Mouse (Mus musculus): Measurements from ENCODE around the gene Adcy3. TPM values are rescaled to one million over a fixed set of nuclear protein-coding genes. Genes with fewer than 3 reads are reported as not detected.
A peak's percentile ranks its signal among the peaks of the same experiment; 100 is the strongest.

Adcy3 gene
- total and polyA plus RNA-seq, 3 experiments = 3.4 to 4.8 (median 4.3) TPM

DNA sequence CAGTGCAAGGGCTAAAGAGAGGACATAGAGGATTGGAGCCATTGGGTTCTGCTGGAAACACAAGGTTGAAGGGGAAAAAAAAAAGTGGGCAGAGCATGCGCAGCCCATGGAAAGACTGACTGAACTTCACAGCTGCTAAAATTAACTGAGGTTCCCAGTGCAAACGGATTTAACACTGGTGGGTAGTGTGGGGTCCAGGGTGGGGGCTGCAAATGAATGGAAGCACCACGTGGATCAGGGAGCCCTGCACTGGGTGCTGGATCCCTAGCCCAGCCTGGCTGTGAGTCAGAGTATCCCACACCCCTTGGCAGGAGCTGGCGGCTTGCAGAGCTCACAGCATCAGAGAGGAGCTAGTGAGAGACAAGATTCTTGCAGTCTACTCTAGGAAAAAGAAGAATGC lies 15.3 kb upstream of the Adcy3 start:
- no peaks in the 10 kb centered on the region for H3K4me1 ChIP-seq (ENCODE audit: control insufficient read depth, insufficient read depth, low read length)
- H3K27ac ChIP-seq = no peak overlapping the region
- no peak overlapping the region for H3K4me3 ChIP-seq
- no peaks in the 10 kb centered on the region for H3K27me3 ChIP-seq (ENCODE audit: control insufficient read depth, insufficient read depth, low read length)
- no peaks in the 10 kb centered on the region for H3K36me3 ChIP-seq (ENCODE audit: control insufficient read depth, insufficient read depth, low read length)
- no peaks in the 10 kb centered on the region for H3K79me2 ChIP-seq (replicated peaks; ENCODE audit: control insufficient read depth, insufficient read depth, low read length)
- intact Hi-C loops (cut with DNase I) = no loop called here
- TF ChIP-seq POLR2A (IDR thresholded peaks at IDR 0.05; ENCODE audit: insufficient read depth, low read depth, low read length) = no peak
- no peak for TF ChIP-seq CTCF (IDR thresholded peaks at IDR 0.05)
- no peak overlapping the region for H3K9ac ChIP-seq (ENCODE audit: low read depth, low read length)
- WGBS = 45% methylated on average over 4 of the region's 4 CpGs
- DNase-seq = no peak

GRCm38 (mm10) chr12:4127346-4127745 lies 5.6 kb upstream of the Adcy3 start:
- intact Hi-C loops (cut with DNase I) = no loop called here
- Histone ChIP-seq H3K27me3 (ENCODE audit: control insufficient read depth, insufficient read depth, low read length) (no peaks in the 10 kb centered on the region), H3K4me1 (ENCODE audit: control insufficient read depth, insufficient read depth, low read length) (no peaks in the 10 kb centered on the region), H3K4me3 (no peak overlapping the region), H3K36me3 (ENCODE audit: control insufficient read depth, insufficient read depth, low read length) (no peaks in the 10 kb centered on the region), H3K79me2 (replicated peaks; ENCODE audit: control insufficient read depth, insufficient read depth, low read length) (no peaks in the 10 kb centered on the region), H3K9ac (ENCODE audit: low read depth, low read length) (no peak overlapping the region), H3K27ac (no peak overlapping the region)
- no peak for DNase-seq
- 71% methylated on average over 7 of the region's 7 CpGs for WGBS
- TF ChIP-seq CTCF (IDR thresholded peaks at IDR 0.05) (no peak), EP300 (IDR thresholded peaks at IDR 0.05; ENCODE audit: insufficient read depth, low read depth, low read length) (no peak), POLR2A (IDR thresholded peaks at IDR 0.05; ENCODE audit: insufficient read depth, low read depth, low read length) (no peak)

DNA sequence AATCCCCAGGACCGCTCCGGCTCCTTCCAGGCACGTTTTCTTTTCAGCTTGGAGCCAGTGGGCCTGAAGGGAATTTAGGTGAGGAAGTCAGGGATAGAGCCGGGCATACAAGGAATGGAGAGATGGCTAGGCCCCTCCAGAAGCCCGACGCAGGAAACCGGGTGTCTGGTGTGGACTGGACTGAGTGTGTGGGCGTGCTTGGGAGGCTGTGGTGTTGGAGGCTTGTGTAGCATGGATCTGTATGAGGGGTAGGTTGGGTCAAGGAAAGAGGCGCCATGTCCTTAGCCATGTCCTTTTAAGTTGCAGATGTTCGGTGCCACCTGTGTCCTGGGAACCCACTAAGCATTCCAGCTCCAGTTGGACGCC lies 927 bp downstream of the Adcy3 start:
- no peaks in the 10 kb centered on the region for H3K36me3 ChIP-seq (ENCODE audit: control insufficient read depth, insufficient read depth, low read length)
- H3K9ac ChIP-seq (ENCODE audit: low read depth, low read length) = peak overlapping the region; percentile 66
- no peaks in the 10 kb centered on the region for H3K27me3 ChIP-seq (ENCODE audit: control insufficient read depth, insufficient read depth, low read length)
- no peaks in the 10 kb centered on the region for H3K79me2 ChIP-seq (replicated peaks; ENCODE audit: control insufficient read depth, insufficient read depth, low read length)
- no peaks in the 10 kb centered on the region for H3K4me1 ChIP-seq (ENCODE audit: control insufficient read depth, insufficient read depth, low read length)
- H3K27ac ChIP-seq = no peak overlapping the region; the same call in 1 of the 2 replicates
- intact Hi-C loops (cut with DNase I) = no loop called here
- TF ChIP-seq POLR2A (IDR thresholded peaks at IDR 0.05; ENCODE audit: insufficient read depth, low read depth, low read length) = no peak
- DNase-seq = no peak
- WGBS = 38% methylated on average over 11 of the region's 11 CpGs
- peak overlapping the region; percentile 62 for H3K4me3 ChIP-seq

DNA sequence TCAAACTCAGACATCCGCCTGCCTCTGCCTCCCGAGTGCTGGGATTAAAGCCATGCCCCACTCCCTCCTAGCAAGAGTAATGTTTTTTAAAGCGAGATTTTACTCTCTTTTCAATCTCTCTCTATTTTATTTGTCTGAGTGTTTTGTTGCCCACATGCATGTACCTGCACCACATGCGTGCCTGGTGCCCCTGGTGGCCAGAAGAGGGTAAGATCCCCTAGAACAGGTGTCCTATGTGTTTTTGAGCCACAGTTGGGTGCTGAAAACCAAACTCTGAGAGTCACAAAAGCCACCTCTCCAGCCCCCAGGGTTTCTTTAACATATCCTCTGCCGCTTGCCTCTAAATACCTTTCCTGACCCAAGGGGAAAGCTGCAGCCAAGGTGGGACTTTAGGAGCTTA lies 10.3 kb downstream of the Adcy3 start:
- TF ChIP-seq POLR2A (IDR thresholded peaks at IDR 0.05; ENCODE audit: insufficient read depth, low read depth, low read length) (no peak), CTCF (IDR thresholded peaks at IDR 0.05) (0 out of 2 replicates have a peak, but pooled peaks have one; percentile 9), EP300 (IDR thresholded peaks at IDR 0.05; ENCODE audit: insufficient read depth, low read depth, low read length) (no peak)
- Histone ChIP-seq H3K36me3 (ENCODE audit: control insufficient read depth, insufficient read depth, low read length) (no peaks in the 10 kb centered on the region), H3K79me2 (replicated peaks; ENCODE audit: control insufficient read depth, insufficient read depth, low read length) (no peaks in the 10 kb centered on the region), H3K4me3 (no peak overlapping the region), H3K9ac (ENCODE audit: low read depth, low read length) (no peak overlapping the region), H3K27me3 (ENCODE audit: control insufficient read depth, insufficient read depth, low read length) (no peaks in the 10 kb centered on the region), H3K27ac (no peak overlapping the region), H3K4me1 (ENCODE audit: control insufficient read depth, insufficient read depth, low read length) (no peaks in the 10 kb centered on the region)
- DNase-seq = no peak
- WGBS = 94% methylated on average over 5 of the region's 5 CpGs
- intact Hi-C loops (cut with DNase I) = no loop called here

- DNase-seq = peak in 1 of 2 experiments; percentile 30
- no peak overlapping the region; the same call in 1 of the 2 replicates for H3K27ac ChIP-seq
- no peak overlapping the region for H3K9ac ChIP-seq (ENCODE audit: low read depth, low read length)
- H3K36me3 ChIP-seq (ENCODE audit: control insufficient read depth, insufficient read depth, low read length) = no peaks in the 10 kb centered on the region
- 56% methylated on average over 2 of the region's 2 CpGs for WGBS
- no peak overlapping the region for H3K4me3 ChIP-seq
- TF ChIP-seq EP300 (IDR thresholded peaks at IDR 0.05; ENCODE audit: insufficient read depth, low read depth, low read length) = no peak
- no peak for TF ChIP-seq CTCF (IDR thresholded peaks at IDR 0.05)
- no peak for TF ChIP-seq POLR2A (IDR thresholded peaks at IDR 0.05; ENCODE audit: insufficient read depth, low read depth, low read length)
- no peaks in the 10 kb centered on the region for H3K27me3 ChIP-seq (ENCODE audit: control insufficient read depth, insufficient read depth, low read length)
- no peaks in the 10 kb centered on the region; the same call in 1 of the 2 replicates for H3K4me1 ChIP-seq (ENCODE audit: control insufficient read depth, insufficient read depth, low read length)
- no peaks in the 10 kb centered on the region for H3K79me2 ChIP-seq (replicated peaks; ENCODE audit: control insufficient read depth, insufficient read depth, low read length)
- intact Hi-C loops (cut with DNase I) = no loop called here
Measured at GRCm38 (mm10) chr12:4150936-4151335, 18.0 kb downstream of the Adcy3 start.

DNA sequence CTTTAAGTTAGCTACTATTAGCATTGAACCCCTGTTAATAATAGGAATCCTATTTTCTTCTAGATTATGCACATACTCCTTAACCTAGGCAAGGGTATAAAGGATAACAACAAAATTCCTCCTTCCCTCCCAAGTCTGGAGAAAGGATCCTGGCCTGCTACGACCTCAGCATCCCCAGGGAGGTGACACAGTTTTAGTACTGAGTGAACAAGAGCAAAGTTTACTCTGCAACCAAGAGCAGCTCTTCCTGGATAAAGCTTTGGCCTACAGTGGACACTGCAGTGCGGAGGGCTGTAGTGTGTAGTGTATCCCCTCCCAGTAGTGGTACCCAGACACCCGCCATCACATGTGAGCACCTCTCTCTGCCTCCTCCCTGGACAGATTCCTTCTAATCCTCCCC lies 19.1 kb downstream of the Adcy3 start:
- DNase-seq = peak in 1 of 2 experiments; percentile 55
- WGBS = 73% methylated on average over 3 of the region's 3 CpGs
- Histone ChIP-seq H3K9ac (ENCODE audit: low read depth, low read length) (no peak overlapping the region), H3K27me3 (ENCODE audit: control insufficient read depth, insufficient read depth, low read length) (no peaks in the 10 kb centered on the region), H3K27ac (no peak overlapping the region), H3K4me1 (ENCODE audit: control insufficient read depth, insufficient read depth, low read length) (no peaks in the 10 kb centered on the region; the same call in 1 of the 2 replicates), H3K4me3 (no peak overlapping the region), H3K36me3 (ENCODE audit: control insufficient read depth, insufficient read depth, low read length) (no peaks in the 10 kb centered on the region), H3K79me2 (replicated peaks; ENCODE audit: control insufficient read depth, insufficient read depth, low read length) (no peaks in the 10 kb centered on the region)
- TF ChIP-seq EP300 (IDR thresholded peaks at IDR 0.05; ENCODE audit: insufficient read depth, low read depth, low read length) = no peak
- TF ChIP-seq CTCF (IDR thresholded peaks at IDR 0.05) = no peak
- TF ChIP-seq POLR2A (IDR thresholded peaks at IDR 0.05; ENCODE audit: insufficient read depth, low read depth, low read length) = no peak
- intact Hi-C loops (cut with DNase I) = no loop called here

All from heart, adult 2 months (tissue).